13 mouse cellular contexts compared by ENCODE assay signal in the genomic region with DNA sequence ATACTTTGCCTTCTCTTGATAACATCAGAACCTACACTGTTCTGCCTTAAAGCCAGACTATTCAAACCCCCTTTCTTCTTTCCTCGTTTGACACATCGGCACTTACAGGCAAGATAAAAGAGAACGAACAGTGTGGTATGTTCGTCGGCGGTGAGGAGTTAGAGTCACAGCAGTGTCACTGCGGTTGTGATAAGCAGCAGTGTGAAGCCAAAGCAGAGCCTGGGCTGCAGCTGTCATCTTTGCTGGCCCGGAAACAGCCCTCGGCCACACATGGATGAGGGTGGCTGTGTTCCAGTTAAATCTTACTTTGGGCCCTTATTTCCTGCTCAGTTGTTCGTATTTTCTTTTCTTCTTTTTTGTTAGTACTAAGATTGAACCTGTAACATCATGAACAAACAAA. TPM values are rescaled to one million over a fixed set of nuclear protein-coding genes. Genes with fewer than 3 reads are reported as not detected.
DNase-seq lines count a peak whose midpoint lies in the region; ATAC-seq and TF ChIP-seq lines count a peak whose summit lies in the region.
"Had no signal": no experiment of that assay in that cellular context is flagged by ENCODE, and none has a peak within 500 bp of the region (broad histone marks: within the 10 kb centered on the region; RNA-seq: fewer than 3 reads in every experiment).

No protein-coding gene starts in this region.

- H3K27ac ChIP-seq in gastrocnemius, adult 2 months: no peak overlapping the region
- H3K27ac ChIP-seq in MEL (ENCODE audit: control insufficient read depth, low read depth, low read length): peak overlapping the region; percentile 51
- peak overlapping the region; percentile 52; the same call in 1 of the 2 replicates for H3K27ac ChIP-seq in liver, embryonic 11.5 days (ENCODE audit: low read depth, low read length)
- H3K27ac ChIP-seq: embryonic facial prominence, embryonic 10.5 days; forebrain, embryonic 13.5 days; midbrain, embryonic 12.5 days had no signal

- H3K9me3 ChIP-seq in MEL (replicated peaks; ENCODE audit: insufficient read depth, low read length): no peaks in the 10 kb centered on the region
- no peaks in the 10 kb centered on the region for H3K9me3 ChIP-seq in liver, embryonic 11.5 days (ENCODE audit: control insufficient read depth, low read length)
- H3K9me3 ChIP-seq: embryonic facial prominence, embryonic 10.5 days; forebrain, embryonic 13.5 days; midbrain, embryonic 12.5 days had no signal

- no peak overlapping the region for H3K9ac ChIP-seq in MEL (ENCODE audit: control insufficient read depth, low read depth, low read length, poor library complexity, severe bottlenecking)
- H3K9ac ChIP-seq in liver, embryonic 11.5 days (ENCODE audit: low read depth, low read length): no peak overlapping the region
- H3K9ac ChIP-seq: forebrain, embryonic 13.5 days; midbrain, embryonic 12.5 days had no signal

- no peaks in the 10 kb centered on the region for H3K27me3 ChIP-seq in MEL (ENCODE audit: control insufficient read depth in 1 of 2, insufficient read depth in 2 of 2, low read length in 2 of 2)
- H3K27me3 ChIP-seq in liver, embryonic 11.5 days (replicated peaks; ENCODE audit: control insufficient read depth, insufficient read depth, low read length): no peaks in the 10 kb centered on the region
- H3K27me3 ChIP-seq: forebrain, embryonic 13.5 days; midbrain, embryonic 12.5 days had no signal

- peak; percentile 85 for ATAC-seq in liver, embryonic 11.5 days (replicated peaks; ENCODE audit: low FRiP score)
- ATAC-seq: forebrain, embryonic 13.5 days; intestine, embryonic 16.5 days had no signal

- no peak for TF ChIP-seq RAD21 in MEL (IDR thresholded peaks at IDR 0.05; ENCODE audit: low read depth, low read length)

- TF ChIP-seq CTCF in gastrocnemius, adult 2 months (IDR thresholded peaks at IDR 0.05): no peak
- TF ChIP-seq CTCF in MEL (IDR thresholded peaks at IDR 0.05 in 2 of 3, conservative IDR thresholded peaks at IDR 0.05 in 1 of 3; ENCODE audit: control insufficient read depth in 1 of 3, insufficient read depth in 1 of 3, low read depth in 2 of 3, low read length in 3 of 3, poor library complexity in 1 of 3, severe bottlenecking in 1 of 3): no peak

- peaks cover 24% of the 10 kb centered on the region for H3K79me2 ChIP-seq in MEL (ENCODE audit: control insufficient read depth, insufficient read depth, low read length, poor library complexity)

- WGBS in liver, embryonic 11.5 days: 38% methylated on average over 10 of the region's 10 CpGs

- H3K4me1 ChIP-seq in MEL (ENCODE audit: control insufficient read depth in 1 of 2, insufficient read depth in 2 of 2, low read length in 2 of 2): peaks cover 11 to 13% of the 10 kb centered on the region in 2 experiments
- H3K4me1 ChIP-seq in liver, embryonic 11.5 days (replicated peaks; ENCODE audit: control insufficient read depth, insufficient read depth, low read length): peaks cover 19% of the 10 kb centered on the region

- TF ChIP-seq POLR2A in MEL (IDR thresholded peaks at IDR 0.05; ENCODE audit: control insufficient read depth in 1 of 2, insufficient read depth in 1 of 2, low read depth in 1 of 2, low read length in 2 of 2, poor library complexity in 1 of 2): no peak; a peak in 1 of 4 replicates

- peaks cover 24 to 35% of the 10 kb centered on the region in 2 experiments for H3K36me3 ChIP-seq in MEL (ENCODE audit: control insufficient read depth in 1 of 2, insufficient read depth in 2 of 2, low read length in 2 of 2)
- peaks cover 20% of the 10 kb centered on the region for H3K36me3 ChIP-seq in liver, embryonic 11.5 days (ENCODE audit: control insufficient read depth, insufficient read depth, low read length)

- H3K4me3 ChIP-seq in gastrocnemius, adult 2 months: no peak overlapping the region
- H3K4me3 ChIP-seq in MEL (ENCODE audit: control insufficient read depth in 1 of 2, insufficient read depth in 1 of 2, low read depth in 2 of 2, low read length in 2 of 2): no peak overlapping the region
- H3K4me3 ChIP-seq in liver, embryonic 11.5 days (ENCODE audit: low read depth, low read length): no peak overlapping the region
- H3K4me3 ChIP-seq: embryonic facial prominence, embryonic 10.5 days; forebrain, embryonic 13.5 days; midbrain, embryonic 12.5 days had no signal

- TF ChIP-seq EP300 in MEL (IDR thresholded peaks at IDR 0.05; ENCODE audit: low read depth in 1 of 2, low read length in 2 of 2): peak; percentile 70 to 87

- intact Hi-C loops in gastrocnemius, adult 2 months (cut with DNase I): no loop called here

- peak overlapping the region; percentile 34; the same call in 1 of the 2 replicates for H3K4me2 ChIP-seq in liver, embryonic 11.5 days
- H3K4me2 ChIP-seq: forebrain, embryonic 13.5 days; midbrain, embryonic 12.5 days had no signal

- DNase-seq in gastrocnemius, postnatal 10 days: peak; percentile 15
- DNase-seq in gastrocnemius, adult 2 months: no peak
- peak; percentile 93 for DNase-seq in MEL (ENCODE audit: low read depth, low spot score)
- DNase-seq in heart, adult 9 months (ENCODE audit: low spot score in 2 of 2): peak; percentile 20 to 22
- no peak for DNase-seq in liver, embryonic 11.5 days (ENCODE audit: low spot score)
- no peak for DNase-seq in right cerebral cortex, postnatal 10 days (ENCODE audit: low spot score in 2 of 2)
- no peak for DNase-seq in spleen, postnatal 10 days (ENCODE audit: low spot score in 2 of 2)
- no peak for DNase-seq in testis, postnatal 10 days (ENCODE audit: low spot score)
- DNase-seq: thymus, adult 18-20 months had no signal

TF ChIP-seq in MEL, 35 proteins besides CTCF, POLR2A, EP300 and RAD21:
- peak; percentile 74 for TF ChIP-seq MAX (IDR thresholded peaks at IDR 0.05; ENCODE audit: low read length)
- no peak for TF ChIP-seq CHD1 (IDR thresholded peaks at IDR 0.05; ENCODE audit: low read depth, low read length)
- no peak for TF ChIP-seq ZMIZ1 (IDR thresholded peaks at IDR 0.05; ENCODE audit: low read depth, low read length)
- peak; percentile 85 for TF ChIP-seq TAL1 (IDR thresholded peaks at IDR 0.05; ENCODE audit: low read length)
- TF ChIP-seq TCF12 (IDR thresholded peaks at IDR 0.05; ENCODE audit: low read depth, low read length): peak; percentile 89
- no peak for TF ChIP-seq HCFC1 (IDR thresholded peaks at IDR 0.05; ENCODE audit: low read depth, low read length)
- peak; percentile 97 for TF ChIP-seq MXI1 (IDR thresholded peaks at IDR 0.05; ENCODE audit: low read depth, low read length)
- no peak for TF ChIP-seq E2F4 (IDR thresholded peaks at IDR 0.05; ENCODE audit: borderline replicate concordance, low read depth, low read length)
- TF ChIP-seq MYC (IDR thresholded peaks at IDR 0.05; ENCODE audit: low read depth, low read length): peak; percentile 71; the same call in 1 of the 2 replicates
- TF ChIP-seq ETS1 (IDR thresholded peaks at IDR 0.05; ENCODE audit: low read depth, low read length): peak; percentile 98
- TF ChIP-seq KAT2A (conservative IDR thresholded peaks at IDR 0.05; ENCODE audit: low read depth, low read length): no peak
- TF ChIP-seq MAFK (IDR thresholded peaks at IDR 0.05; ENCODE audit: borderline replicate concordance, low read depth, low read length): peak; percentile 65; the same call in 1 of the 2 replicates
- TF ChIP-seq SMC3 (IDR thresholded peaks at IDR 0.05; ENCODE audit: low read depth, low read length): no peak
- TF ChIP-seq CHD2 (IDR thresholded peaks at IDR 0.05; ENCODE audit: low read length): no peak
- TF ChIP-seq MEF2A (IDR thresholded peaks at IDR 0.05; ENCODE audit: extremely low read depth, insufficient replicate concordance, low read depth, low read length, poor library complexity, severe bottlenecking): no peak
- TF ChIP-seq BHLHE40 (IDR thresholded peaks at IDR 0.05; ENCODE audit: borderline replicate concordance, low read depth, low read length): 0 out of 2 replicates have a peak, but pooled peaks have one; percentile 25
- TF ChIP-seq TBP (IDR thresholded peaks at IDR 0.05; ENCODE audit: low read depth, low read length): no peak
- TF ChIP-seq SIN3A (IDR thresholded peaks at IDR 0.05; ENCODE audit: low read length): peak; percentile 93
- peak; percentile 89 for TF ChIP-seq GATA1 (IDR thresholded peaks at IDR 0.05; ENCODE audit: low read depth, low read length)
- TF ChIP-seq RCOR1 (IDR thresholded peaks at IDR 0.05; ENCODE audit: low read depth, low read length): peak; percentile 90
- TF ChIP-seq USF1 (IDR thresholded peaks at IDR 0.05; ENCODE audit: low read depth, low read length): no peak
- no peak for TF ChIP-seq JUND (IDR thresholded peaks at IDR 0.05; ENCODE audit: low read depth, low read length)
- 0 out of 2 replicates have a peak, but pooled peaks have one; percentile 9 for TF ChIP-seq ELF1 (IDR thresholded peaks at IDR 0.05; ENCODE audit: low read depth, low read length)

RNA-seq across cellular contexts. Expression of gene Bcl2l13, which starts 18.4 kb away (rescaled TPM):
- total RNA-seq in gastrocnemius, postnatal 10 days (2021): 10 to 100 TPM; 45.6 to 50.8 TPM
- 10 to 100 TPM; 65.3 to 74.2 TPM for total RNA-seq in gastrocnemius, adult 2 months (2021)
- 48.0 and 49.9 TPM in 2 replicates for total RNA-seq in MEL (2012; rRNA removed)
- 10 to 100 TPM in 1 of 2 experiments, not detected in 1; 43.7 TPM for polyA plus RNA-seq in MEL (2012; ENCODE audit: insufficient read depth in 1 of 2, insufficient read length in 2 of 2, low read depth in 1 of 2, low replicate concordance in 2 of 2, missing spikeins in 1 of 2)
- 52.3 and 66.2 TPM in 2 replicates for polyA plus RNA-seq in liver, embryonic 11.5 days (2014; fragmentation: Nextera tagmentation; extraction: Ambion mirVana)

RNA-seq across cellular contexts. Expression of gene Atp6v1e1, which starts 31.8 kb away (rescaled TPM):
- total RNA-seq in gastrocnemius, postnatal 10 days (2021): 100 to 1,000 TPM; 133 to 145 TPM
- 100 to 1,000 TPM; 127 to 137 TPM for total RNA-seq in gastrocnemius, adult 2 months (2021)
- total RNA-seq in MEL (2012; rRNA removed): 100 and 123 TPM in 2 replicates
- polyA plus RNA-seq in MEL (2012; ENCODE audit: insufficient read depth in 1 of 2, insufficient read length in 2 of 2, low read depth in 1 of 2, low replicate concordance in 2 of 2, missing spikeins in 1 of 2): 100 to 1,000 TPM in 1 of 2 experiments, not detected in 1; 129 TPM
- polyA plus RNA-seq in liver, embryonic 11.5 days (2014; fragmentation: Nextera tagmentation; extraction: Ambion mirVana): 160 and 164 TPM in 2 replicates

Comparison
In these comparisons a context has a peak if more than half of its experiments do, and no peak if none do; other contexts are left out.
1. DNase-seq: peak in gastrocnemius, postnatal 10 days (single experiment), MEL (single experiment) and heart, adult 9 months (2 of 2); none in gastrocnemius, adult 2 months (single experiment), liver, embryonic 11.5 days (single experiment), right cerebral cortex, postnatal 10 days (0 of 2), spleen, postnatal 10 days (0 of 2) and testis, postnatal 10 days (single experiment).